Mouse (Mus musculus) kidney, embryonic 16.5 days (tissue): Measurements from ENCODE around the gene Cds2. TPM values are rescaled to one million over a fixed set of nuclear protein-coding genes. Genes with fewer than 3 reads are reported as not detected.
A peak's percentile ranks its signal among the peaks of the same experiment; 100 is the strongest.
"Not testable (repeated sequence)": the region's sequence is repeated elsewhere in the genome, so short reads cannot be mapped to it uniquely, and the experiment has no call there.

Experiments used
- ATAC-seq: fragments of 200-750 bp; cut with Nextera tagmentation; 2 replicates; pipeline ENCODE4 v1.8.0; 2017; ENCODE audit warnings: moderate TSS enrichment; ENCODE audit not compliant: low FRiP score, low TSS enrichment
- H3K27ac ChIP-seq: fragments of 300-500 bp; sonication (generic); 2 replicates; pipeline ENCODE4 v1.5.1; 2014; ENCODE audit warnings: low read length
- H3K27me3 ChIP-seq: fragments of 300-500 bp; sonication (generic); 2 replicates; pipeline ENCODE4 v1.6.1; 2014; ENCODE audit warnings: low read length, control low read depth, mixed read lengths; ENCODE audit not compliant: insufficient read depth
- H3K36me3 ChIP-seq: fragments of 300-500 bp; sonication (generic); 2 replicates; pipeline ENCODE4 v1.6.1; 2014; ENCODE audit warnings: low read length, control low read depth, mixed read lengths; ENCODE audit not compliant: insufficient read depth
- H3K4me1 ChIP-seq: fragments of 300-500 bp; sonication (generic); 2 replicates; pipeline ENCODE4 v1.6.1; 2014; ENCODE audit warnings: low read length, control low read depth, mixed read lengths; ENCODE audit not compliant: insufficient read depth
- H3K4me2 ChIP-seq: fragments of 300-500 bp; sonication (generic); replicated peaks from 2 replicates; pipeline ENCODE4 v1.6.1; 2014; ENCODE audit warnings: low read depth, low read length
- H3K4me3 ChIP-seq: fragments of 300-500 bp; sonication (generic); 2 replicates; pipeline ENCODE4 v1.5.1; 2014; ENCODE audit warnings: mild to moderate bottlenecking, low read length
- H3K9ac ChIP-seq: fragments of 300-500 bp; sonication (generic); replicated peaks from 2 replicates; pipeline ENCODE4 v1.6.1; 2014; ENCODE audit warnings: low read length
- H3K9me3 ChIP-seq: fragments of 300-500 bp; sonication (generic); 2 replicates; pipeline ENCODE4 v1.6.1; 2016; ENCODE audit warnings: low read length, control low read depth
- WGBS: fragments of 180-500 bp; shearing (Covaris S2); extraction: QIAGEN DNeasy Blood & Tissue Kit; methylation state at CpG from one replicate; pipeline ENCODE4 v1.1.7; 2014; 5-methylcytosine and 5-hydroxymethylcytosine counted together
- polyA plus RNA-seq: library from polyadenylated mRNA; unstranded; fragments of >200 nt; fragmentation: Nextera tagmentation; extraction: Ambion mirVana; gene quantifications from 2 replicates; pipeline ENCODE4 v1.2.1, GENCODE M21; 2015

Cds2 gene
- polyA plus RNA-seq, 1 experiment from 2014 or later = 26.6 TPM

DNA sequence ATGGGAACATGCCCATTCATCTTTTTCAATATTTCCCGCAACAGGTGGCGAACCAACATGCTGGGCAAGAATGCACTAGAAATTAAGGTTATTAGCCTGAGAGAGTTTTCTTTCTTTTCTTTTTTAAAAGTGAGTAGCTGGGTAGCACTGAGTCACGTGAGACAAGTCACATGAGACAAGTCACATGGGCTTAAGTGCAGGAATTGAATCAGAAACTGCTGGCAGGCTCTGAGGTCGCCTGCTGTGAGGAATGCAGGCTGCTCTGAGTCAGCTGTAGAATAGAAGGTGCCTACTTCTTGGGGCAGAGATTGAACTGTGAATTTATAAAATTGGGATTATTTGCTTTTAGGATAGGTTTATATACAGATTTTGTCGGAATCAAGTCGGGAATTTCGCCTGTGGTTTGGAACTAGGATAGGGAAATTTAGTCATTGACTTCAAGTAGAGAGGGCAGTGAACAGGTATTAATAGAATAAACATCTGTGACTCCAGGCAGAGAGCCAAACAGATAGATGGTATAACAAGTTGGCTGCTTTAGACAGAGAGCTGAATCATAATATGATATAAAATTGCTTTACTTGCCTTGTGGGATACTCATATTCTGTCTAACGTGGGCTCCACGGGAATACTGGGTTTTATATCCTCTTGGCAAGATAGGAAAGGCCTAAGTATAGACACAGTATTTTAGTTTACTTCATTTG, 23.6 kb downstream of the Cds2 start:
- WGBS = 91% methylated on average over 9 of the region's 9 CpGs
- H3K4me3 ChIP-seq = no peak overlapping the region

DNA sequence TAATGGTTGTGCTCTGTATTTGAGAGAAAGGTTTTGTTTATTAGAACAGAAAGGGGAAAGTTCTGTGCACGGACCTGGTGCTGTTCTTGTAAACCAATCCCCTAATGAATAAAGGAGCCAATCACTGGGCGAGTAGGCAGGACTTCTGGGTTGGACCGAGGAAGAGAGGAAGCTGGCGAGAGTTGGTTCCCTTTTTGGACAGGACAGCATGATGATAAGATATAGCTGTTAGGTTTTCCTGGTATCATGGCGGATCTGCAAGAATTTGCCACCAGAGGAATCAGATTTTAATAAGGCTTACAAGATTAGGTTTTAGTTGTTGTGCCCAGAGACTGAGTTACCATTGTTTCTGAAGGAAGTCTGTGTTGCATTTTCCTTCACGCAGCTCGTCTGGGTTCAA, 26.3 kb downstream of the Cds2 start:
- not testable (repeated sequence) for H3K27me3 ChIP-seq, H3K27ac ChIP-seq, H3K9ac ChIP-seq, H3K9me3 ChIP-seq, ATAC-seq, H3K36me3 ChIP-seq, H3K4me1 ChIP-seq, H3K4me2 ChIP-seq, H3K4me3 ChIP-seq
- WGBS = 76% methylated on average over 5 of the region's 7 CpGs

More for the DNA sequence above, 23.6 kb downstream of the Cds2 start:
- Histone ChIP-seq H3K27ac (no peak overlapping the region), H3K4me2 (no peak overlapping the region), H3K36me3 (peaks cover 4% of the 10 kb centered on the region; the same call in 1 of the 2 replicates), H3K9ac (no peak overlapping the region), H3K27me3 (no peaks in the 10 kb centered on the region), H3K9me3 (peaks cover 8% of the 10 kb centered on the region), H3K4me1 (peaks cover 31% of the 10 kb centered on the region)
- ATAC-seq = no peak

DNA sequence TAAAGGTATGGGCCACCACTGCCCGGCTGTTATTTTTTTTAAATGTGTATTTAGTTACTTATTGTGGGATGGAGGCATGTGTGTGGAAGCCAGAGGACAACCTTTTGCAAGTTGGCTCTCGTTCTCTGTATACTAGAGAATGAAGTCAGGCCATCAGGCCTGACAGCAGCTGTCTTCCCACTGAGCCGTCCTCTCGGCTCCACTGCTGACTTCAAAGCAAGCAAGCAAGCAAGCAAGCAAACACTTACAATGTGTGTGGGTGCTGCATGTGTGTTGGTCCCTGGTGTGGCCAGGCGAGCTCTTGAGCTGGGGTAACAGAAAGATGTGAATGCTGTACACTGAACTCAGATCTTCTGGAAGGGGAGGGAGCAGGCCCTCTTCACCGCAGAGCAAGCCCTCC, 27.9 kb downstream of the Cds2 start:
- H3K9ac ChIP-seq = no peak overlapping the region
- ATAC-seq = no peak
- peak overlapping the region; percentile 16; the same call in 1 of the 2 replicates for H3K27ac ChIP-seq
- H3K36me3 ChIP-seq = peaks cover 19% of the 10 kb centered on the region
- 79% methylated on average over 6 of the region's 6 CpGs for WGBS
- peaks cover 8% of the 10 kb centered on the region for H3K9me3 ChIP-seq
- no peaks in the 10 kb centered on the region for H3K27me3 ChIP-seq
- 0 out of 2 replicates have a peak, but pooled peaks cover 4% of the 10 kb centered on the region for H3K4me1 ChIP-seq
- no peak overlapping the region for H3K4me2 ChIP-seq
- no peak overlapping the region for H3K4me3 ChIP-seq

DNA sequence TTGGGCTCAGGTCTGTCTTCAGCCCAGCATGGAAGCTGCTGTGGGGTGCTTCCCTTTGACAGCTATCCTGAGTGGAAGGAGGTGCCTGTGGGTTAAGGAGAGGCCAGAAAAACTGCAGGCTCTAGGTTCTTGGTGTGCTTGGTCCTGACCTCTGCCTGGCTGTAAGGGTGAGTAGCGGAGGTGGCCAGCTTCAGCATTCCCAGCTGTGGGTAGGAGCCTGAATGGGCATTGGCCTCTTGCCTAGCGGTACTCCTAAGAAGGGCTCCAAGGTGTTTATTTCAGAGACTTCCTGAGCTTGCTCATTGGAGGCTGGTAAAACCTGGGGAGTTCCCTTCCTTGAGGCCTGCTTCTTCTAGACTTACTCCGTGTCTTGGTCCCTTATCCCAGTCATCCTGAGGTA, 28.3 kb downstream of the Cds2 start:
- Histone ChIP-seq H3K27ac (peak overlapping the region; percentile 16; the same call in 1 of the 2 replicates), H3K4me1 (0 out of 2 replicates have a peak, but pooled peaks cover 4% of the 10 kb centered on the region), H3K4me3 (no peak overlapping the region), H3K9me3 (peaks cover 8% of the 10 kb centered on the region), H3K4me2 (no peak overlapping the region), H3K36me3 (peaks cover 20% of the 10 kb centered on the region), H3K27me3 (no peaks in the 10 kb centered on the region), H3K9ac (no peak overlapping the region)
- no peak for ATAC-seq
- 76% methylated on average over 3 of the region's 3 CpGs for WGBS

- 0 out of 2 replicates have a peak, but pooled peaks cover 4% of the 10 kb centered on the region for H3K4me1 ChIP-seq
- WGBS = 56% methylated on average over 4 of the region's 4 CpGs
- no peaks in the 10 kb centered on the region for H3K27me3 ChIP-seq
- ATAC-seq = no peak
- H3K27ac ChIP-seq = no peak overlapping the region
- H3K9me3 ChIP-seq = peaks cover 1% of the 10 kb centered on the region; the same call in 1 of the 2 replicates
- peaks cover 17% of the 10 kb centered on the region for H3K36me3 ChIP-seq
- no peak overlapping the region for H3K4me2 ChIP-seq
- no peak overlapping the region for H3K4me3 ChIP-seq
- H3K9ac ChIP-seq = no peak overlapping the region
Observed at GRCm38 (mm10) chr2:132292083-132292482, 29.1 kb downstream of the Cds2 start.

GRCm38 (mm10) chr2:132293694-132294450, 30.9 kb downstream of the Cds2 start:
- H3K27ac ChIP-seq = no peak overlapping the region
- no peak overlapping the region for H3K9ac ChIP-seq
- peaks cover 29% of the 10 kb centered on the region for H3K36me3 ChIP-seq
- H3K27me3 ChIP-seq = no peaks in the 10 kb centered on the region
- H3K4me3 ChIP-seq = no peak overlapping the region
- 0 out of 2 replicates have a peak, but pooled peaks cover 4% of the 10 kb centered on the region for H3K4me1 ChIP-seq
- H3K9me3 ChIP-seq = no peaks in the 10 kb centered on the region
- WGBS = 94% methylated on average over 10 of the region's 10 CpGs
- no peak overlapping the region for H3K4me2 ChIP-seq
- no peak for ATAC-seq

DNA sequence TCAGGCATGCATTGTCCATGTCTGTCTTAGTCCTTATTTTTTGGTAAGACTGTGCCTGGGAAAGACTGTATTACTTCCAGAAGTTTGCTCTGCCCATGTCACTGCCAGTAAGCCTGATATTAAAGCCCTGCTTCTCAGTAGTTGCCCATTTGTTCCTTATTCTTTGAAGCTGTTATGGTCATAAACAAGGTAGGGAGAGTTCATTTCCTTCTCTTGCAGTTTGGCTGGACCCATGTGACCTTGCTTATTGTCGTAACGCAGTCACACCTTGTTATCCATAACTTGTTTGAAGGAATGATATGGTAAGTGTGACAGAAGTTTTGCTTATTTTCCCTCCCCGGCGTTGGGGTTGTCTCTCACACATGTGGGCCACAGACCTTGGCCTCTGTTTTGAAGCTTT, 35.3 kb downstream of the Cds2 start:
- H3K9ac ChIP-seq = no peak overlapping the region
- H3K4me2 ChIP-seq = no peak overlapping the region
- no peak overlapping the region for H3K27ac ChIP-seq
- 94% methylated on average over 4 of the region's 4 CpGs for WGBS
- no peaks in the 10 kb centered on the region for H3K9me3 ChIP-seq
- no peaks in the 10 kb centered on the region for H3K4me1 ChIP-seq
- H3K36me3 ChIP-seq = peaks cover 51% of the 10 kb centered on the region
- no peak overlapping the region for H3K4me3 ChIP-seq
- H3K27me3 ChIP-seq = no peaks in the 10 kb centered on the region
- no peak for ATAC-seq

DNA sequence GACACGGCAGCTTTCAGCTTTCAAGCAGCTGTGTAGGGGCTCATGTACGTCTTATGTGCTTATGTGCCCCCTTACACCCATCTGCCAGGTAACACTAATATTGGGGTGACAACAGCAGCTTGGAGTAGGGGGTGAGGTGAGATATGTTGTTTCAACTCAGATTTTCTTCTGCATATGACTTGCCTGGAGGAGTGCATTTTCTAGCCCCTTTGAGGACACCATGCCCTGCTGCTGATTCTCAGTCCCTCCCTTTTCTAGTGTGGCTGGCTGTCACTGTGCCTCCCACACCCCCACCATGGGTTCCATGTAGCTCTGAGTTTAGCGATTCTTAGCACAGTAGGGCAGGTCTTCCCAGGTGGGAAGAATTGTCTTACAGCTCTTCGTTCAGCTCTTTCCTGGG, 38.5 kb downstream of the Cds2 start:
- Histone ChIP-seq H3K9ac (no peak overlapping the region), H3K9me3 (no peaks in the 10 kb centered on the region), H3K27ac (no peak overlapping the region), H3K27me3 (no peaks in the 10 kb centered on the region), H3K4me1 (no peaks in the 10 kb centered on the region), H3K4me3 (no peak overlapping the region), H3K36me3 (peaks cover 49% of the 10 kb centered on the region), H3K4me2 (no peak overlapping the region)
- no peak for ATAC-seq
- 89% methylated on average over 4 of the region's 4 CpGs for WGBS

- Histone ChIP-seq H3K27me3 (no peaks in the 10 kb centered on the region), H3K9me3 (no peaks in the 10 kb centered on the region), H3K9ac (no peak overlapping the region), H3K4me1 (no peaks in the 10 kb centered on the region), H3K4me3 (no peak overlapping the region), H3K4me2 (no peak overlapping the region), H3K36me3 (peaks cover 52% of the 10 kb centered on the region), H3K27ac (no peak overlapping the region)
- no peak for ATAC-seq
- WGBS = 90% methylated on average over 7 of the region's 7 CpGs
Observed at GRCm38 (mm10) chr2:132305165-132305564, 42.2 kb downstream of the Cds2 start.

- Histone ChIP-seq H3K4me2 (no peak overlapping the region), H3K4me1 (no peaks in the 10 kb centered on the region), H3K9me3 (no peaks in the 10 kb centered on the region), H3K27me3 (no peaks in the 10 kb centered on the region), H3K4me3 (no peak overlapping the region), H3K27ac (no peak overlapping the region), H3K9ac (no peak overlapping the region), H3K36me3 (peaks cover 52% of the 10 kb centered on the region)
- ATAC-seq = no peak
- 67% methylated on average over 4 of the region's 4 CpGs for WGBS
Observed at GRCm38 (mm10) chr2:132305988-132306387, 43.0 kb downstream of the Cds2 start.
